Comparison of ENCODE assay signal across 27 mouse cellular contexts in genomic region chr11:115704648-115705047, GRCm38 (mm10). TPM values are rescaled to one million over a fixed set of nuclear protein-coding genes. Genes with fewer than 3 reads are reported as not detected.
A peak's percentile ranks its signal among the peaks of the same experiment; 100 is the strongest.
DNase-seq lines count a peak whose midpoint lies in the region; ATAC-seq and TF ChIP-seq lines count a peak whose summit lies in the region.
"Had no signal": no experiment of that assay in that cellular context is flagged by ENCODE, and none has a peak within 500 bp of the region (broad histone marks: within the 10 kb centered on the region; RNA-seq: fewer than 3 reads in every experiment).

No protein-coding gene starts in this region.

- H3K27me3 ChIP-seq in cerebellum, adult 2 months (ENCODE audit: control insufficient read depth, insufficient read depth, low read length), result no peaks in the 10 kb centered on the region
- no peaks in the 10 kb centered on the region for H3K27me3 ChIP-seq in heart, embryonic 15.5 days
- no peaks in the 10 kb centered on the region for H3K27me3 ChIP-seq in heart, adult 2 months (ENCODE audit: control insufficient read depth, insufficient read depth, low read length)
- H3K27me3 ChIP-seq: embryonic facial prominence, embryonic 13.5 days; forebrain, embryonic 13.5 days; heart, embryonic 12.5 days; hindbrain, embryonic 13.5 days; intestine, embryonic 15.5 days had no signal

- H3K27ac ChIP-seq in cerebellum, adult 2 months (ENCODE audit: insufficient read depth, low read length), result 0 out of 2 replicates have a peak overlapping the region, but pooled peaks have one; percentile 28
- 0 out of 2 replicates have a peak overlapping the region, but pooled peaks have one; percentile 10 for H3K27ac ChIP-seq in heart, embryonic 15.5 days
- H3K27ac ChIP-seq in heart, adult 2 months, result no peak overlapping the region
- H3K27ac ChIP-seq: embryonic facial prominence, embryonic 10.5 days; embryonic facial prominence, embryonic 13.5 days; forebrain, embryonic 13.5 days; gastrocnemius, adult 2 months; hindbrain, embryonic 10.5 days; hindbrain, embryonic 13.5 days; intestine, embryonic 15.5 days had no signal

- no peak overlapping the region for H3K9ac ChIP-seq in heart, embryonic 15.5 days
- no peak overlapping the region for H3K9ac ChIP-seq in heart, adult 2 months (ENCODE audit: low read depth, low read length)
- H3K9ac ChIP-seq: embryonic facial prominence, embryonic 13.5 days; forebrain, embryonic 13.5 days; forebrain, postnatal 0 days; hindbrain, embryonic 13.5 days; intestine, embryonic 15.5 days had no signal

- DNase-seq in cerebellum, adult 2 months, result no peak
- no peak for DNase-seq in cerebellum, adult 11-12 months
- no peak for DNase-seq in heart, adult 2 months
- no peak for DNase-seq in urinary bladder, postnatal 14 days (ENCODE audit: low spot score)
- no peak for DNase-seq in adrenal gland, postnatal 14 days
- DNase-seq: adrenal gland, adult 8-10 months; adrenal gland, postnatal 36 days; cerebellum, adult 8-10 months; cerebellum, postnatal 10 days; cerebellum, postnatal 36 days; embryo, embryonic 11 days; forebrain, postnatal 0 days; gastrocnemius, adult 2 months; gastrocnemius, postnatal 14 days; heart, adult 11 months had no signal

- H3K36me3 ChIP-seq in heart, embryonic 15.5 days, result no peaks in the 10 kb centered on the region
- no peaks in the 10 kb centered on the region for H3K36me3 ChIP-seq in heart, adult 2 months (ENCODE audit: control insufficient read depth, insufficient read depth, low read length)
- H3K36me3 ChIP-seq: embryonic facial prominence, embryonic 10.5 days; embryonic facial prominence, embryonic 13.5 days; heart, embryonic 12.5 days; hindbrain, embryonic 13.5 days; intestine, embryonic 15.5 days had no signal

- TF ChIP-seq CTCF in cerebellum, adult 2 months (IDR thresholded peaks at IDR 0.05; ENCODE audit: borderline replicate concordance, insufficient read depth, low read depth, low read length), result no peak
- TF ChIP-seq CTCF in heart, adult 2 months (IDR thresholded peaks at IDR 0.05), result no peak

- no peak for ATAC-seq in heart, embryonic 15.5 days (replicated peaks; ENCODE audit: insufficient number of reproducible peaks, insufficient read depth, low FRiP score, low read depth)
- ATAC-seq in megakaryocyte progenitor cell, adult 5-6 weeks (replicated peaks; ENCODE audit: poor library complexity), result peak; percentile 38
- ATAC-seq: activated CD4-positive, CD25-positive, alpha-beta regulatory T cell, adult 4 months; forebrain, embryonic 13.5 days; forebrain, postnatal 0 days; hindbrain, embryonic 16.5 days; intestine, embryonic 15.5 days had no signal

- 87% methylated on average over 10 of the region's 10 CpGs for WGBS in cerebellum, adult 2 months
- WGBS in heart, embryonic 15.5 days, result 90% methylated on average over 10 of the region's 10 CpGs
- 85% methylated on average over 10 of the region's 10 CpGs for WGBS in heart, adult 2 months

- peaks cover 17% of the 10 kb centered on the region for H3K4me1 ChIP-seq in cerebellum, adult 2 months (ENCODE audit: control insufficient read depth, insufficient read depth, low read length)
- H3K4me1 ChIP-seq in heart, embryonic 15.5 days (replicated peaks), result peaks cover 43% of the 10 kb centered on the region
- H3K4me1 ChIP-seq in heart, adult 2 months (ENCODE audit: control insufficient read depth, insufficient read depth, low read length), result peaks cover 11% of the 10 kb centered on the region

- intact Hi-C loops in heart, adult 2 months (cut with DNase I), result no loop called here

- TF ChIP-seq POLR2A in cerebellum, adult 2 months (IDR thresholded peaks at IDR 0.05; ENCODE audit: borderline replicate concordance, insufficient read depth, low read length), result no peak
- no peak for TF ChIP-seq POLR2A in heart, adult 2 months (IDR thresholded peaks at IDR 0.05; ENCODE audit: insufficient read depth, low read depth, low read length)

- no peak for TF ChIP-seq EP300 in heart, adult 2 months (IDR thresholded peaks at IDR 0.05; ENCODE audit: insufficient read depth, low read depth, low read length)

- no peak overlapping the region for H3K4me2 ChIP-seq in heart, embryonic 15.5 days
- H3K4me2 ChIP-seq: embryonic facial prominence, embryonic 13.5 days; forebrain, embryonic 13.5 days; hindbrain, embryonic 13.5 days; intestine, embryonic 15.5 days had no signal

- H3K9me3 ChIP-seq in heart, embryonic 15.5 days (replicated peaks), result no peaks in the 10 kb centered on the region
- H3K9me3 ChIP-seq: embryonic facial prominence, embryonic 10.5 days; embryonic facial prominence, embryonic 13.5 days; forebrain, embryonic 13.5 days; heart, embryonic 12.5 days; hindbrain, embryonic 10.5 days; hindbrain, embryonic 13.5 days; intestine, embryonic 15.5 days had no signal

- H3K79me2 ChIP-seq in heart, adult 2 months (replicated peaks; ENCODE audit: control insufficient read depth, insufficient read depth, low read length), result peaks cover 6% of the 10 kb centered on the region

- no peak overlapping the region for H3K4me3 ChIP-seq in cerebellum, adult 2 months (replicated peaks; ENCODE audit: insufficient read depth, low read depth, low read length)
- H3K4me3 ChIP-seq in heart, embryonic 15.5 days, result no peak overlapping the region
- no peak overlapping the region for H3K4me3 ChIP-seq in heart, adult 2 months
- H3K4me3 ChIP-seq: embryonic facial prominence, embryonic 10.5 days; embryonic facial prominence, embryonic 13.5 days; erythroblast, embryonic 14.5 days; forebrain, embryonic 13.5 days; gastrocnemius, adult 2 months; heart, embryonic 12.5 days; hindbrain, embryonic 10.5 days; hindbrain, embryonic 13.5 days; intestine, embryonic 15.5 days had no signal

RNA-seq across cellular contexts. Expression of gene Grb2, which starts 3.7 kb away (rescaled TPM):
- polyA plus RNA-seq in cerebellum, adult 2 months (2012; rRNA removed), result 132 and 149 TPM in 2 replicates
- 103 and 104 TPM in 2 replicates for polyA plus RNA-seq in heart, embryonic 15.5 days (2015; fragmentation: Nextera tagmentation; extraction: Ambion mirVana)
- 100 to 1,000 TPM; 107 to 109 TPM for total RNA-seq in heart, adult 2 months (2021)
- 52.0 and 73.2 TPM in 2 replicates for polyA plus RNA-seq in heart, adult 2 months (2012; rRNA removed)
- 78.1 and 85.5 TPM in 2 replicates for total RNA-seq in megakaryocyte progenitor cell, adult 5-6 weeks (2015)
- total RNA-seq in megakaryocyte progenitor cell, adult 5-6 weeks (2017), result 48.5 and 51.7 TPM in 2 replicates
- total RNA-seq in adrenal gland, postnatal 14 days (2021), result 103 and 108 TPM in 2 replicates
